Mouse (Mus musculus): ENCODE data around the gene Clgn.
"Not testable (repeated sequence)": the region's sequence is repeated elsewhere in the genome, so short reads cannot be mapped to it uniquely, and the experiment has no call there.

Gene Clgn

DNA sequence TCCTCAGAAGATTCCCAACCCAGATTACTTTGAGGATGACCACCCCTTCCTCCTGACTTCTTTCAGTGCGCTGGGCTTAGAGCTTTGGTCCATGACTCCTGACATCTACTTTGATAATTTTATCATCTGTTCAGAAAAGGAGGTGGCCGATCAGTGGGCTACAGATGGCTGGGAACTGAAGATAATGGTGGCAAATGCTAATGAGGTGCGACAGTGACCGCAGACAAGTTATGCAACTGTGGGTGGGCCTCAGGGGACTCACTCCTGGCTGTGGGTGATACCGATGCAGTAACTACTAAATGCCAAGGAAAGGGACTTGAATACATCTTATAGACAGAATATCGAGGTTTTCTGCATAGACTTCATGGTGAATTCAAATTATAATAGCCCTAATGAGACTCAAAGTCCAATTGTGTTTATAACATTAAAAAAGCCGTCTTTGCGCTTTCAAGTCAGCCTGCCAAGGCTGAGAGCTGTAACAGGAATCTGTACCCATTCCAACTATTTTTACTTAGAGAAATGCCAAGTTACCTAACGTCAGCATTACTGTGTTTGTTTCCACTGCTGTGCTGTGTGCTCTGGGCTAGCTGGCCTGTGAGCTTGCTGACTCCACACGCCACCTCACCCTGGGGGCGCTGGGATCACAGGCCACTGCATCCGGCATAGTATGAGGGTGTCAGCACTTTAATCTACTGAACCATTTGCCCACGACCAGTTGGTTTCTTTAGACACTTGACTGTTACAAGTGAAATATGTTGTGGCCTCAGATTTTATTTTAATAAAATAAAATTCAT is 33.6 kb downstream of the Clgn start:
- peak; percentile 5 for DNase-seq (ENCODE audit: low read depth)

DNA sequence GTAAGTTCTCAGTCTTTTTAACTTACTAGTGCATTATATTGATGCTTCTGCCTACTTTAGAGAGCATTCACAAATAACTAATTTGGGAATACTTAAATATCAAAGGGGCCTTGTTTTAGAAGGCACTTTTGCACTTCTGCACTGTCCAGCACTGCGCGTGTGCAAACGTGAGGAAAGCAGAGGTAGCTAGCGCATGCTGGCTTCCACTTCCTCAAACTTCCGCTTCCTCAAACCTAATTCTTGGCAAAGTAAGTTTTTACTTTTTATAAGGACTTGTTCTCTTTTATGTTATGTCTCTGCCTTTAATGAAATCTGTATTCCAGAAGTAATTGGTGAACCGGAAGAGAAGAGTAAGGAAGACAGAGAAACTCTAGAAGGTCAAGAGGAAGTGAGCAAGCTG is 35.5 kb downstream of the Clgn start:
- no peak for DNase-seq (ENCODE audit: low read depth)

DNA sequence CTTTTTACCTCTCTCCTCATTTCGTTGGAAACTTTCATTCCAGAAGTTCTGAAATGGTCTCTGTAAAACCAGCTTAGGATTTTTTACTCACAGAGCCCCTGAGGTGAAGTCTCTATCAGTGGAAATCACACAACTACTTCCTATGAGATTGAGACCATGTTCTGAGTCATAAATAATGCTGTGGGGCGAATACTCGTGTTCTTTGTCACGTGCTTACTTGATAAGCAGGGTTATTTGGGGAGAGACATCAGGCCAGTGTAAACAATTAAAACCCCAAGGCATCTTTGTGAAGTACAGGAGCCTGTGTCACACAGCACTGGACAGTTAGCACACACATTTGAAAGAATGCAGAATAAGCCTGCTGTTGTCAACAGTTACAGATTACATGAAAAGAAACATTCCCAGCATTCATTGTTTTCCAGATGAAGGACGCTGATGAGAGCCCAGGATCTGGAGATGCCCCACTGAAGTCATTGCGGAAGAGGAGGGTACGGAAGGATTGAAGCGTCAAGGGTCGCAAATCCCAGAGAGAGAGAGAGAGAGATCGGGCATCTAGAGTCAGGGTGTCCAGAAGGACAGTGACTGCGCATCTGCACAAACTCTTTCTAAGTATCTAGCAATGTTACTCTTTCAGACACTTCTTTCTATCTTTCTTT is 36.6 kb downstream of the Clgn start:
- no peak for DNase-seq (ENCODE audit: low read depth)

- no peak for DNase-seq (ENCODE audit: low read depth)
These were observed 37.3 kb downstream of the Clgn start for GRCm38 (mm10) chr8:83426949-83427348.

DNA sequence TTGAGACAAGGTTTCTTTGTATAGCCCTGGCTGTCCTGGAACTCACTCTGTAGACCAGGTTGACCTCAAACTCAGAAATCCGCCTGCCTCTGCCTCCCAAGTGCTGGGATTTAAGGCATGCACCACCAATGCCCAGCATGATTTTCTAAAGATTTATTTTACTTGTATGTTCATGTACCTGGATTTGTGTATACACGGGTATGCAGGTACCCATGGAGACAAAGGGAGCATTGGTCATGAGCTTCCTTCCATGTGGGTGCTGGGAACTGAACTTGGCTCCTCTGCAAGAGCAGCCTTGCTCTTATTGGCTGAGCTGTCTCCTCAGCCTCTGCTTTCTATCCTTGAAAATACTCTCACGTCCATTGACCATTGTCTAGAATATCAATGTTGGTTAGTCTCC is 39.0 kb downstream of the Clgn start:
- DNase-seq (ENCODE audit: low read depth), result not testable (repeated sequence)

DNA sequence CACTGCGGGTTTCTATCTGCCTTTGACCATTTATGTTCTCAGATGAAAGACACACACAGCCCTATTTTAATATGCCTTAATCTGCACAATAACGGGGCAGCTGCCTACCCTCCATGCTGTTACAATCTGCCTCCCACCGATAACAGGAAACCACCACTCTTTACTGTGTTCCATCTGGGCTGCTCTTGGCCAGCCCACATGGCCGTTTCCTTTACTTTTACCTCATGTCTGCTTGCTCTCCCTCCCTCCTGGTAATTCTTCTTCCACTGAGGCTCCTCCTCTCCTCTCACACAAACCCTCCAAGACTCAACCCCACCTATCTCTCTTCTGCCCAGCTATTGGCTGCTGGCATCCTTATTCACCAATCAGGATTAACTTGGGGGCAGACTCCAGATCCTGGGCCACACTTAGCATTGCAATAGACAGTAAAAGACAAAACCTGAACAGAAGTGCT is 39.4 kb downstream of the Clgn start:
- DNase-seq (ENCODE audit: low read depth), result no peak

- DNase-seq (ENCODE audit: low read depth), result no peak
These were observed 47.4 kb downstream of the Clgn start for GRCm38 (mm10) chr8:83437077-83437476.

- DNase-seq (ENCODE audit: low read depth), result no peak
These were observed 52.1 kb downstream of the Clgn start for GRCm38 (mm10) chr8:83441656-83442242.

DNA sequence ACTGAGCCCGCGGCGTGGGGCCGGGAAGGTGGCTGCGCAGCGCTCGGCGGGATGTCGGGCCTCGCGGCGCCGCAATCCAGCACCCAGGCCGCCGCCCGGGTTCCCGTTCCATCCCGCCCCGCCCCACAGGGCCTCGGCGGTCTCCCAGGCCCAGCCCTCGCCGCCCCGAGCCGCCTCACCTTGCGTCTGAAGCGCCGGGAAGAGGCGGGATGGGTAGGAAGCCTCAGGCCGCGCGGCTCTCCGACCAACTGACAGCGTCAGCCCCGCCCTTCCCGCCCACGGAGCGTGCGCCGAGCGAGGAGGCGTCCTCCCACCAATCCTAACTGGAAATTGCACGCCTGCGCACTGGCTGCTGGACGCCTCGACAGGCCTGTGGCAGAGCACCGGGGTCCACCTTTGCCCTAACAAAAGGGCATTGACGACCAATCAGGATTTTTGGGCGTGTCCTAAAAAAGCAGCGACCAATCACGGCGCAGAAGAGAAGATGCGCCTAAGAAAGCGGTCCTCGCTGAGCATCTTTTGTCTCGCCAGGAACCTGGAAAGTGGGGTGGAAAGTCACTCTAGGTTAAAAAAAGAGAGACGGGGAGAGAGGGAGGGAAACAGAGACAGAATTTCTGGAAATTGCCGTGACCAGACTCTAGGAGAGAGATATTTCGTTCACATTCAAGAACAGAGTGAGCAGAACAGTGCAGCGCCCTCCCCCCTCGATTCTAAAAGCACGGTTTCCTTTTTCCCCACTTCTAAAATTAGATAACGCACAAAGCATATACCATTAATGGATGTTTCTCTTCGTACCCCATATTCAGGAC is 52.8 kb downstream of the Clgn start:
- DNase-seq (ENCODE audit: low read depth), result peak; percentile 96

DNA sequence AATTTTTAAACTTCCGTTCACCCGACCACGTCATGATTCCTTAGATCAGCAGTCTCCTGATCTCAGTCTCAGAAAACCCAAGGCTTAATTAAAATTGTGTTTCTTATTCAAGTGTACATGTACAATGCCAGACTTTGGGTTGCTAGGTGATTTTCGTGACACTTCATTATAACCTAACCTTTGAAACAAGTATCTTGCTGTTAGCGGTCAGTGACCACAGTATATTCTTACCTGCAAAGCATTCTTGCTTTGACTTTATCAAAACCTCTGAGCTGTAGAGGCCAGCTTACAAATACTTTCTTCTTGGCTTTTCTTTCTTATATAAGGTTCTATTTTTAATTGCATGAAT is 53.4 kb downstream of the Clgn start:
- no peak for DNase-seq (ENCODE audit: low read depth)

DNA sequence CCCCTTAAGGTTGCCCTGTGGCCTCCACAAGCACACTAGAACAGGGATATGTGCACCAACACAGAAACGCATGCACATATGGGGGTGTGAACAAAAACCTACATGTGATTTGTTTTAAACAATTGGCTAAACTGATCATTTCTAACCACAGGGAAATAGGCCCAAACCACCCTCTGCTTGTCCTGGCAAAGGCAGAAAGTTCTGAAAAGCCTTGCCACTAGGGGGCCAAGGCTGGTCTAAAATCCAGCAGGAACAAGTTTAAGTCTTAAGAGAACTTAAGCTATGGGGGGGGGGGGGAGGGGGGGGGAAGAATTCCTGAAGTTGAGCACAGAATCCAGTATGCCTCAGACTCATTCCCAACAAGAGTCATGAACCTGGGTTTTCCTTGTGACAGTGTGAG is 60.3 kb downstream of the Clgn start:
- peak; percentile 18 for DNase-seq (ENCODE audit: low read depth)

GRCm38 (mm10) chr8:83451056-83451455 is 61.4 kb downstream of the Clgn start:
- DNase-seq (ENCODE audit: low read depth), result no peak

- DNase-seq (ENCODE audit: low read depth), result no peak
These were observed 67.5 kb downstream of the Clgn start for GRCm38 (mm10) chr8:83457121-83457520.

- no peak for DNase-seq (ENCODE audit: low read depth)
These were observed 68.6 kb downstream of the Clgn start, which contains the start of gene Scoc for GRCm38 (mm10) chr8:83458222-83458621. Scoc (minus strand) TSS chr8:83458391.

DNA sequence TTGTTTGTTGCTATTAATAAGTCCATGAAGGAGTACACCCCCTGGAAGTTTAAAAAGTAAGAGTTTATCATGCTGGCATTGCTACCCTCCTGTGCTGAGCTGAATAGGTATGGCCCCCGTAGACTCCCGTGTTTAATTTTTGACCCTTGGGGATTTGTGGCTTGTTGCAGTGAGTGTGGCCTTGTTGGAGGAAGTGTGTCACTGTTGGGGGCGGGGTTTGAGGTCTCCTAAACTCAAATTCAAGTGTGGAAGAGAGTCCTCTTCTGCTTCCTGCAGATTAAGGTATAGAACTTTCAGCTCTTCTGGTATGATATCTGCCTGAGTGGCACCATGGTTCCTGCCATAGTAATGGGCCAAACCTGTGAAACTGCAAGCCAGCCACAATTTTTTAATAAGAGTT is 69.9 kb downstream of the Clgn start:
- no peak for DNase-seq (ENCODE audit: low read depth)

Measured in fibroblast of lung, adult 2 months (primary cell).